Mouse (Mus musculus) liver, postnatal 0 days (tissue): ENCODE data around the gene Ftsj3.

ENCODE experiments used
- CTCF ChIP-seq: sonication (generic); IDR thresholded peaks from 2 replicates; pipeline ENCODE4 v1.5.1; 2016; ENCODE audit warnings: antibody characterized with exemption, low read depth
- EP300 ChIP-seq: IDR thresholded peaks from 2 replicates; pipeline ENCODE4 v1.6.1; 2016; ENCODE audit warnings: antibody characterized with exemption, low read depth, mild to moderate bottlenecking

DNA sequence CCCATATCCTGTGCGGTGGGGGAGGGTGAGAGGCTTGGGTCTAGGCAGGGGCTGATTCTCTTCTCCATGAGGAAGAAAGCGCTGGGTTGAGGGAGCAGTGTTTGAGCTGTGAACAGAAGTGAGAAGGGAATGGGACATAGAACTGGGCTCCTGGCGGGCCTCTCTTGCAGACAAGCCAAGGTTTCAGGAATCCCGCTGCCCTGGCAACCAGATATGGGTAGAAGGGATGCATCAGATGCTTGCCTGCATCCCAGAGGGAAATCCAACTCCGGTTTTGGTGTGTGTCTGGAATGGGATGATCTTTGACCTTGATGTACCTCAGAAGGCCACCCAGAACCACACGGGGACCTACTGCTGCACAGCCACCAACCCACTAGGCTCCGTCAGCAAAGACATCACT is 30.3 kb upstream of the Ftsj3 start:
- TF ChIP-seq EP300, result no peak
- no peak for TF ChIP-seq CTCF
